Mouse (Mus musculus) brain, embryonic 14.5 days (tissue): Measurements from ENCODE around the gene Lipc.

Experiments
- CTCF ChIP-seq: fragments of 200-500 bp; IDR thresholded peaks from 2 replicates; pipeline ENCODE4 v1.5.1; 2012; ENCODE audit warnings: inconsistent platforms, mild to moderate bottlenecking, moderate library complexity, borderline replicate concordance; ENCODE audit not compliant: insufficient read depth, insufficient read length; ENCODE audit errors: extremely low read depth
- POLR2A ChIP-seq: fragments of 200-500 bp; IDR thresholded peaks from 2 replicates; pipeline ENCODE4 v1.6.1; 2012; ENCODE audit warnings: mild to moderate bottlenecking, inconsistent platforms, borderline replicate concordance; ENCODE audit not compliant: poor library complexity, insufficient read depth, insufficient read length, severe bottlenecking; ENCODE audit errors: extremely low read depth

DNA sequence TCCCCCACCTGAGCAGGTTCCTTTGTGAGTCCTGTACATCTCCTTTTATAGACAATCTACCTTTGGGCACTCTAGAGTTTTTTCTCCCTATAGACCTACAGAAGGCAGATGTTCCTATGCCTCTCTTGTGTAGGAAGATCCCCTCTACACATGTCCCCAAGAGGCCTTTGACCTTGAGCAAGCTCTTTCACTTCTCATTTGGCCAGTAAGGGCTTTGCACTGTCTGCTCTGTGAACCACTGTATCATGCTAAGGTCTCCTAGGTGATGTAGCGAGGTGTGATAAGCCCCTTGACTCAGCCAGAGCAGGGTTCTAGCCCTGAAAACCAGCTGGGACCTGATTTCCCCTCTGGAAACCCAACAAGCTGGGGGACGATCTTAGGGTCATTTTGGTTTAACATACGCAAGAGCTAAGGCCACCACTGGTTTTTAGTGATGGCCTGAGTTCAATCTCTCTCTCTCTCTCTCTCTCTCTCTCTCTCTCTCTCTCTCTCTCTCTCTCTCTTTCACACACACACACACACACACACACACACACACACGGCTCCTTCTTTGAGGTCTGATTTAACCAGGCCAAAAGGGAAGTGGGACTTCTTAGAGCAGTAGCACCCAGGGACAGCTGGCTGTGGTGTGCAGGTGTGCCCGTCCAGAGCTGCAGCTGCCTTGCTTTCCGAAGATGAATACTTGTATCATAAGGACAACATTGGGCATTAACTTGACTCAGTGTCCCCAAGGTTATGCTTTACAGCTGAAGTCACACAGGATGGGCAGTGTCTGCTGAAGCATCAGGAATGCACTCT, 118.7 kb downstream of the Lipc start:
- no peak for TF ChIP-seq POLR2A
- no peak for TF ChIP-seq CTCF
